Mouse (Mus musculus): ENCODE measurements around the gene B4galt4. TPM values are rescaled to one million over a fixed set of nuclear protein-coding genes. Genes with fewer than 3 reads are reported as not detected.

Gene B4galt4
- polyA plus RNA-seq, 1 experiment from 2014 or later = 34.9 TPM

DNA sequence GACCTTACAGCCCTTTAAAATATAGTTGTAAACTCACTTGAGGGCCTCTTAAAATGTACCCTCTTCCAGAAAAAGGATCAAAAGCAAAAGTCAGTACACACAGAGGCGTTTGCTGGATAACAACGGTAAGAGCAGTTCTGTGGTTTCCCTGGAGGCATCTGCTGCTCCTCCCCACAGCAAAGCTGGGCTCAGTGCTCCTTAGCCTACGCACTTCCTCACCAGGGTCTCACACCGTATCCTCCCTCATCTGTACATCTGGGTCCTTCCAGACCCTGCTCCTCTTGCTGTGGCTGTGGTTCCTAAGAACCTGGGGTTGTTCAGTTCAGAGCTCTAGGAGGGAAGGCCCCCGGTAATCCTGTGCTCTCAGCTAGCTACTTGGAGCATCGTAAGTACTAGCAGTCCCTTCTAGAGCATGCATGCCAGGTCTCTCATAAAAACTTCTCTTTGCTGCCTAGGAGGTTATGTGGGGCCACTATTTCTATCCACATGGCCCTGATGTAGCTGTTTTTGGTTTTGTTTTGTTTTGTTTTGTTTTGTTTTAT, 18.8 kb downstream of the B4galt4 start:
- 86% methylated on average over 6 of the region's 6 CpGs for WGBS
- H3K9me3 ChIP-seq (ENCODE audit: control insufficient read depth, low read length) = no peaks in the 10 kb centered on the region
- H3K4me2 ChIP-seq (ENCODE audit: low read depth, low read length) = no peak overlapping the region
- H3K27ac ChIP-seq (ENCODE audit: low read depth, low read length) = no peak overlapping the region
- no peak overlapping the region for H3K4me3 ChIP-seq (ENCODE audit: low read depth, low read length)
- no peaks in the 10 kb centered on the region for H3K27me3 ChIP-seq (ENCODE audit: control insufficient read depth, insufficient read depth, low read length)
- no peaks in the 10 kb centered on the region for H3K4me1 ChIP-seq (ENCODE audit: control insufficient read depth, insufficient read depth, low read length)
- 0 out of 2 replicates have a peak, but pooled peaks cover 4% of the 10 kb centered on the region for H3K36me3 ChIP-seq (ENCODE audit: control insufficient read depth, insufficient read depth, low read length)
- no peak overlapping the region for H3K9ac ChIP-seq (replicated peaks; ENCODE audit: low read depth, low read length)
- ATAC-seq (ENCODE audit: low read depth) = no peak

DNA sequence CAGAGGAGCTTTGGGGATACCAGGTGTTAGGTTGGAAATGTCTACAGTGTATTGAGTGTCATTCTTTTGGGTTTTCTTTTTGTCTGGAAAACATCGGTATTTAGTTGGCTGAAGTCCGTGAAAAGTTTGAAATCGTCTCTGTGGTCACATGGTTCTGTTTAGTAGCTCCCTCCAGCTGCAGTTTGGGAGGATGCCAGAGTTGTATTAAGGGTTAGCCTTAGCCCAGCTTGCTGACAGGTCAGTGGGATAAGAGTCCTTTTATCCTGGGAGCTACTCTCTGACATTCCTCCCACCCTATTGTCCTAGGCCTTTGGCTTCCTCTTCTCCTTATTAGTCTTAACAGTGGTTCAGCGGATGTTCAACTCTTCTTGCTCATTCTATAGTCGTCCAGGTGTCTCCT, 19.9 kb downstream of the B4galt4 start:
- H3K9ac ChIP-seq (replicated peaks; ENCODE audit: low read depth, low read length) = no peak overlapping the region
- H3K9me3 ChIP-seq (ENCODE audit: control insufficient read depth, low read length) = no peaks in the 10 kb centered on the region
- no peak overlapping the region for H3K4me3 ChIP-seq (ENCODE audit: low read depth, low read length)
- H3K36me3 ChIP-seq (ENCODE audit: control insufficient read depth, insufficient read depth, low read length) = 0 out of 2 replicates have a peak, but pooled peaks cover 4% of the 10 kb centered on the region
- no peaks in the 10 kb centered on the region for H3K27me3 ChIP-seq (ENCODE audit: control insufficient read depth, insufficient read depth, low read length)
- 94% methylated on average over 5 of the region's 5 CpGs for WGBS
- H3K4me2 ChIP-seq (ENCODE audit: low read depth, low read length) = no peak overlapping the region
- ATAC-seq (ENCODE audit: low read depth) = no peak
- H3K27ac ChIP-seq (ENCODE audit: low read depth, low read length) = no peak overlapping the region
- H3K4me1 ChIP-seq (ENCODE audit: control insufficient read depth, insufficient read depth, low read length) = no peaks in the 10 kb centered on the region

DNA sequence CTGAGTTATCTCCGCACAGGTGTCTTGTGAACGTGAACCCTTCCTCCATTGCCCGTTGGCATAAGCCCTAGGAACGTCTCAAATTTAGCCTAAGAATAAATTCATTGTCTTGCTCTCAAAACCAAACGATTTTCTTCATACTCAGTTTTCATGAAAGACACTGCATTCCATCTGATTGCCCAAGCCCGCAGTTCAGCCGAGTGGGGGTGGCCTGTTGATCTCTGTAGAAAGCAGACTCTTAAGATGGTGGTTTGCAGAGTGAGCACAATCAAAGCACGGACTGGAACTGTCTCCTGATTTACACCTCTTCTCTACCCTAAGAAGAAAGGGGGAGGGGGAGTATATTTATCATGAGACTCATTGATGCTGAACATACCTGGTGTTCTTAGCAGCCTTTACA, 20.3 kb downstream of the B4galt4 start:
- Histone ChIP-seq H3K27ac (ENCODE audit: low read depth, low read length) (no peak overlapping the region), H3K9ac (replicated peaks; ENCODE audit: low read depth, low read length) (no peak overlapping the region), H3K36me3 (ENCODE audit: control insufficient read depth, insufficient read depth, low read length) (0 out of 2 replicates have a peak, but pooled peaks cover 4% of the 10 kb centered on the region), H3K27me3 (ENCODE audit: control insufficient read depth, insufficient read depth, low read length) (no peaks in the 10 kb centered on the region), H3K4me2 (ENCODE audit: low read depth, low read length) (no peak overlapping the region), H3K9me3 (ENCODE audit: control insufficient read depth, low read length) (no peaks in the 10 kb centered on the region), H3K4me1 (ENCODE audit: control insufficient read depth, insufficient read depth, low read length) (no peaks in the 10 kb centered on the region), H3K4me3 (ENCODE audit: low read depth, low read length) (no peak overlapping the region)
- 92% methylated on average over 8 of the region's 8 CpGs for WGBS
- no peak for ATAC-seq (ENCODE audit: low read depth)

DNA sequence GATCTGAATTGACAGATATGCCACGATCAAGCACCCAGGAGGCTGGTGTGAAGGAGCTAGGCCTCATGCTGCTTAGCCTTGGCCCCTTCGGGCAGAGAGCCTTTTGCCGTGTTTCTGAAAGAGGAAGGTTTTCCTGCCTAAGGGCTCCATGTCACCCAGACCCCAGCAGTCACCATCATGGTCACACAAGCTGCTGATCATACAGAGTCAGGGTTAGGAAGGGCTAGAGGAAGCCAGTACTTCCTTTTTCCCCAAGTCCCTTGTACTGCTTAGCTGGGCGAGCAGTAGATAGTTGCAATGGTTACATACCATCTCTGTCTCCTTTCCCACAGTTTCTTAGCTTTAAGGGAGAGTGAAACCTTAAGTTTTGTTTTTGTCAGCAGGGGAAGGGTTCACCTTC, 21.4 kb downstream of the B4galt4 start:
- Histone ChIP-seq H3K4me1 (ENCODE audit: control insufficient read depth, insufficient read depth, low read length) (no peaks in the 10 kb centered on the region), H3K9ac (replicated peaks; ENCODE audit: low read depth, low read length) (no peak overlapping the region), H3K27me3 (ENCODE audit: control insufficient read depth, insufficient read depth, low read length) (no peaks in the 10 kb centered on the region), H3K4me2 (ENCODE audit: low read depth, low read length) (no peak overlapping the region), H3K27ac (ENCODE audit: low read depth, low read length) (no peak overlapping the region), H3K36me3 (ENCODE audit: control insufficient read depth, insufficient read depth, low read length) (peaks cover 4% of the 10 kb centered on the region; the same call in 1 of the 2 replicates), H3K9me3 (ENCODE audit: control insufficient read depth, low read length) (no peaks in the 10 kb centered on the region), H3K4me3 (ENCODE audit: low read depth, low read length) (no peak overlapping the region)
- WGBS = 87% methylated on average over 4 of the region's 4 CpGs
- no peak for ATAC-seq (ENCODE audit: low read depth)

DNA sequence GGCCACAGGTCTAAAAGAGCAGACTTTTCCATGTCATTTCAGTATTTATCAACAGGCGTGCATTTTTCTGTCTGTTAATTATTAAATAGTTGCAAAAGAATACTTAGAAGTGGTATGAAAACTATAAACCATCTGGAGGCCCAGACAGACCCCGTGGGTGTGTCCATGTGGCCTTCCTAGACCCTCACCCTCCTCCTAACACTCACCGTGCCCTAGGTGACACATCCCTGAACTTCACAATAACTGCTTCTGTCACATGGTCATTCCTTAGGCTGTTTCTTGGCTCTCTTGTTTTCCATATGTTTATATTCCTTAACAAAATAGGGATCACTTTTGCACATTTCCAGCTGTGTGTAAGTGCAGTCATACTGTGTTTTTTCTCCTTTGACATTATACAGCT, 24.6 kb downstream of the B4galt4 start:
- 67% methylated on average over 3 of the region's 3 CpGs for WGBS
- H3K36me3 ChIP-seq (ENCODE audit: control insufficient read depth, insufficient read depth, low read length) = no peaks in the 10 kb centered on the region; the same call in 1 of the 2 replicates

DNA sequence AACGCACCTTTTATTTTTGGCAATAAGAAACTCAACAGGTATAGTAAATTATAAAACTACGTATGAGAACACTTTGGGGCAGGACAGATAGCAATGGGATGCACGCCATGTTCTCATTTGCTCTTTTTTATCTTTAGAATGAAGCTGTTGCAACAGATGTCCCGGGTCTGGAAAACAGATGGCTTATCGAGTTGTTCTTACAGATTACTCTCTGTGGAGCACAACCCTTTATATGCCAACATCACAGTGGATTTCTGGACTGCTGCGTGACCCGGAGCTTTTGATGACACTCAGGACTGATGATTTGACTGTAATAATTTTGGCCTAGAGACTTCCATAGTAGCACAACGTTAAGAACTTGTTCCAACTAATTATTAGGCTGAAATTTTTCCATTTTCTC, 25.7 kb downstream of the B4galt4 start:
- WGBS = 75% methylated on average over 8 of the region's 8 CpGs
- H3K27ac ChIP-seq (ENCODE audit: low read depth, low read length) = no peak overlapping the region
- H3K36me3 ChIP-seq (ENCODE audit: control insufficient read depth, insufficient read depth, low read length) = no peaks in the 10 kb centered on the region; the same call in 1 of the 2 replicates
- no peak overlapping the region for H3K4me3 ChIP-seq (ENCODE audit: low read depth, low read length)
- ATAC-seq (ENCODE audit: low read depth) = no peak
- no peaks in the 10 kb centered on the region for H3K9me3 ChIP-seq (ENCODE audit: control insufficient read depth, low read length)
- no peak overlapping the region for H3K4me2 ChIP-seq (ENCODE audit: low read depth, low read length)
- H3K9ac ChIP-seq (replicated peaks; ENCODE audit: low read depth, low read length) = no peak overlapping the region
- no peaks in the 10 kb centered on the region for H3K27me3 ChIP-seq (ENCODE audit: control insufficient read depth, insufficient read depth, low read length)
- 0 out of 2 replicates have a peak, but pooled peaks cover under 1% of the 10 kb centered on the region for H3K4me1 ChIP-seq (ENCODE audit: control insufficient read depth, insufficient read depth, low read length)

More for the DNA sequence above, 24.6 kb downstream of the B4galt4 start:
- H3K4me2 ChIP-seq (ENCODE audit: low read depth, low read length) = no peak overlapping the region
- H3K4me3 ChIP-seq (ENCODE audit: low read depth, low read length) = no peak overlapping the region
- ATAC-seq (ENCODE audit: low read depth) = no peak
- H3K27ac ChIP-seq (ENCODE audit: low read depth, low read length) = no peak overlapping the region
- no peaks in the 10 kb centered on the region for H3K27me3 ChIP-seq (ENCODE audit: control insufficient read depth, insufficient read depth, low read length)
- H3K9me3 ChIP-seq (ENCODE audit: control insufficient read depth, low read length) = no peaks in the 10 kb centered on the region
- H3K4me1 ChIP-seq (ENCODE audit: control insufficient read depth, insufficient read depth, low read length) = no peaks in the 10 kb centered on the region
- no peak overlapping the region for H3K9ac ChIP-seq (replicated peaks; ENCODE audit: low read depth, low read length)

DNA sequence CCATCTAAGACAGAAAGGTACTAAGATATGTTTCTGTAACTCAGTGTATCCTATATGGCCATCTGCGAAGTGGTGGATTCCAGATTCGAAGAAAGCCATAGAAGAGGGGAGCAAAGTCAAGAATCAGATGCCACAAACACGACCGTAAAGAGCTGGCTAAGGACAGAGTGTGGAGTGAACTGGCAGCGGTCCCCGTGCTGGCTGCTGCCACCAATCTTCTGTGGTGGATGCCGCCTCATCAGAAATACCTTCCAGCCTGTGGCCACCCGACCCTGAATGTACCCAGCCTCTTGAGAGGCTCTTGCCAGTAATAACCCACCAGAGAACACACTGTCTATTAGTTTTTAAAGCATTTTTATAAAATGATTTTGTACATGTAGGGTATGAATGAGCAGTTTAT, 26.3 kb downstream of the B4galt4 start:
- no peaks in the 10 kb centered on the region for H3K9me3 ChIP-seq (ENCODE audit: control insufficient read depth, low read length)
- no peaks in the 10 kb centered on the region; the same call in 1 of the 2 replicates for H3K36me3 ChIP-seq (ENCODE audit: control insufficient read depth, insufficient read depth, low read length)
- H3K4me1 ChIP-seq (ENCODE audit: control insufficient read depth, insufficient read depth, low read length) = 0 out of 2 replicates have a peak, but pooled peaks cover 2% of the 10 kb centered on the region
- WGBS = 94% methylated on average over 8 of the region's 8 CpGs
- H3K9ac ChIP-seq (replicated peaks; ENCODE audit: low read depth, low read length) = no peak overlapping the region
- no peak overlapping the region for H3K27ac ChIP-seq (ENCODE audit: low read depth, low read length)
- H3K27me3 ChIP-seq (ENCODE audit: control insufficient read depth, insufficient read depth, low read length) = no peaks in the 10 kb centered on the region
- H3K4me2 ChIP-seq (ENCODE audit: low read depth, low read length) = no peak overlapping the region
- no peak overlapping the region for H3K4me3 ChIP-seq (ENCODE audit: low read depth, low read length)
- no peak for ATAC-seq (ENCODE audit: low read depth)

DNA sequence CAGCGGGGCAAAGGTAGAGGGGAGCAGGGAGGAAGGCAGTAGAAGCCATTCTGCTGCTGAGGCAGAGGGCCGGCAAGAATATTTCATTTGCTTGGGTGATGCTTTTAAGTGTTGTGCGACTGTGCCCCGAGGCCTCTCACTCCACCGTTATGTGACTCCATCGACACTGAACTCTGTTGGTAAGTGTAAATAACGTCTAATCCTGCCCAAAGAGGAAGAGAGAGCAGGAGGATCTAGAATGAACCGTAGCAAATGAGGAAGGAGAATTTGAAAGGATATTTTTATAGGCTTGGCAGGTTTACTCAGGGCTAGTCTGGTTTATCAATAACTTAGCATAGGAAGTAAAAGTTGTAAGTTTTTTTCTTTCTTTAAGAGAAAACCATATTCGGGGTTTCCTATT, 27.5 kb downstream of the B4galt4 start:
- no peaks in the 10 kb centered on the region for H3K9me3 ChIP-seq (ENCODE audit: control insufficient read depth, low read length)
- no peak for ATAC-seq (ENCODE audit: low read depth)
- no peak overlapping the region for H3K27ac ChIP-seq (ENCODE audit: low read depth, low read length)
- H3K4me3 ChIP-seq (ENCODE audit: low read depth, low read length) = no peak overlapping the region
- no peak overlapping the region for H3K9ac ChIP-seq (replicated peaks; ENCODE audit: low read depth, low read length)
- H3K4me1 ChIP-seq (ENCODE audit: control insufficient read depth, insufficient read depth, low read length) = 0 out of 2 replicates have a peak, but pooled peaks cover 2% of the 10 kb centered on the region
- H3K36me3 ChIP-seq (ENCODE audit: control insufficient read depth, insufficient read depth, low read length) = no peaks in the 10 kb centered on the region; the same call in 1 of the 2 replicates
- no peaks in the 10 kb centered on the region for H3K27me3 ChIP-seq (ENCODE audit: control insufficient read depth, insufficient read depth, low read length)
- WGBS = 91% methylated on average over 9 of the region's 9 CpGs
- no peak overlapping the region for H3K4me2 ChIP-seq (ENCODE audit: low read depth, low read length)

DNA sequence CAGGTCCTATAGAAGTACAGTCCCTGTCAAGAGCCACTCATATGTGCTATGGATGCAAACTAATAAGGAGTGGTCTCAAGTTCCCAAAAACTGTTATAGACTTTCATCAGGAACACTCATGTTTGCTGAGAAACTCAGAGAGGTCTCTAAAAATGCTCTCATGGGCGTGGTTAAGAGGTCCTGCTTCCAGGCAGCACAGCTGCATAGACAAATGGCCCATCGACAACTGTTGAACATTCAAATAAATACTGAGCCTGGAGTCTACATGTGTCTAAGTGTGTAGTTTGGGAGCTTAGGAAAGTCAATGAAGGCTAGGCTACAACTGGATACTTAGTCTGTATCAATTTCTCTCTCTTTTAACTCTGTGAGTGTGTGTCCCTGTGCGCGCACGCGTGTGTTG, 29.1 kb downstream of the B4galt4 start:
- Histone ChIP-seq H3K9me3 (ENCODE audit: control insufficient read depth, low read length) (no peaks in the 10 kb centered on the region), H3K4me1 (ENCODE audit: control insufficient read depth, insufficient read depth, low read length) (0 out of 2 replicates have a peak, but pooled peaks cover 2% of the 10 kb centered on the region)
- 95% methylated on average over 6 of the region's 6 CpGs for WGBS

More for the DNA sequence above, 29.1 kb downstream of the B4galt4 start:
- Histone ChIP-seq H3K36me3 (ENCODE audit: control insufficient read depth, insufficient read depth, low read length) (no peaks in the 10 kb centered on the region; the same call in 1 of the 2 replicates), H3K27me3 (ENCODE audit: control insufficient read depth, insufficient read depth, low read length) (no peaks in the 10 kb centered on the region), H3K9ac (replicated peaks; ENCODE audit: low read depth, low read length) (no peak overlapping the region), H3K4me3 (ENCODE audit: low read depth, low read length) (no peak overlapping the region), H3K27ac (ENCODE audit: low read depth, low read length) (no peak overlapping the region), H3K4me2 (ENCODE audit: low read depth, low read length) (no peak overlapping the region)
- ATAC-seq (ENCODE audit: low read depth) = no peak

All from neural tube, embryonic 14.5 days (tissue).